Mouse (Mus musculus): ENCODE data around the gene Stat5b.
A peak's percentile ranks its signal among the peaks of the same experiment; 100 is the strongest.

DNA sequence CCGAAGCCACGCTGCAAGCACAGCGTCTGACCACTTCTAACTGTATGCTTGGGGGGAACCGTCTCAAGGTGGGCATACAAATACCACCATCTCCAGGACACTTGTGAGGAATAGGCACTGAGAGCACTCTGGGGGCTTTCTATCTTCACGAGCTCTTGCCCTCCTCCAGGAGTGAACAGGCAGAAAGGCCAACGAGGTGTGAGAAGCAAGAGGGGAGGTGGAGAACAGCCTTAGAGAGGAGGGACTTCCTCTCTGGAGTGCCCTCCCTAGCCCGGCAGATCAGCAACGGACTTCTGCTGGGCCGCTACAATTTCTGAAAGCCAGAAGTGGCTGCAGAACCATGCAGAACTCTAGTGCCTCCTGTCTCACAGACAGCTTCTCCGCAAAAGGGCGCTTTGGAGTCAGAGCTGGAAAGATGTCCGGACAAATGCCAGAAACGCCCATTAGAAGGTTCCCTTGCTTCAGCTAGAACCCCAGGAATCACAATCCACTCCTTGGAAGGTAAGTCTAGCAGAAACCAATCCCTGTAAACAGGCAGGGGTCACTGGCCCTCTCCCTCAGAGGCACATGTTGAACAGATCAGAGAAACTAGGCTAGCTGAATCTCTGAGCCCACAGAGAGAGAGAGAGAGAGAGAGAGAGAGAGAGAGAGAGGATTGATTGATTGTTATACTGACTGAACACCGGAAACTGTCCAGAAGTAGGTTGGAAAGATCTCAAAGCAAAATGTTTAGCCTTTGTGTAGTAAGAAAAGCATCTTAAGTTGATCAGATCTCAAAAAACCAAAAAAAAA is 114.4 kb downstream of the Stat5b start:
- TF ChIP-seq USF2 (IDR thresholded peaks at IDR 0.05; ENCODE audit: borderline replicate concordance in 1 of 2, insufficient read depth in 1 of 2, low read depth in 1 of 2, low read length in 2 of 2), result no peak
- peak; percentile 52 to 76; a peak in 2 of 4 replicates for TF ChIP-seq POLR2A (IDR thresholded peaks at IDR 0.05; ENCODE audit: control insufficient read depth in 1 of 2, insufficient read depth in 1 of 2, low read depth in 1 of 2, low read length in 2 of 2, poor library complexity in 1 of 2)
- TF ChIP-seq HCFC1 (IDR thresholded peaks at IDR 0.05; ENCODE audit: low read depth, low read length), result peak; percentile 63
- no peak for TF ChIP-seq CTCF (IDR thresholded peaks at IDR 0.05 in 2 of 3, conservative IDR thresholded peaks at IDR 0.05 in 1 of 3; ENCODE audit: control insufficient read depth in 1 of 3, insufficient read depth in 1 of 3, low read depth in 2 of 3, low read length in 3 of 3, poor library complexity in 1 of 3, severe bottlenecking in 1 of 3)
- TF ChIP-seq GATA1 (IDR thresholded peaks at IDR 0.05; ENCODE audit: low read depth, low read length), result no peak
- no peak for TF ChIP-seq BHLHE40 (IDR thresholded peaks at IDR 0.05; ENCODE audit: borderline replicate concordance, low read depth, low read length)
- no peak for TF ChIP-seq SMC3 (IDR thresholded peaks at IDR 0.05; ENCODE audit: low read depth, low read length)
- peak; percentile 5 to 36; a peak in 2 of 4 replicates for TF ChIP-seq EP300 (IDR thresholded peaks at IDR 0.05; ENCODE audit: low read depth in 1 of 2, low read length in 2 of 2)
- TF ChIP-seq MXI1 (IDR thresholded peaks at IDR 0.05; ENCODE audit: low read depth, low read length), result peak; percentile 8; the same call in 1 of the 2 replicates
- TF ChIP-seq RCOR1 (IDR thresholded peaks at IDR 0.05; ENCODE audit: low read depth, low read length), result no peak

Measured in MEL (cell line).